Mouse (Mus musculus) left cerebral cortex, adult 18-20 months (tissue): ENCODE data around the gene Gm10974. TPM values are rescaled to one million over a fixed set of nuclear protein-coding genes. Genes with fewer than 3 reads are reported as not detected.
A peak's percentile ranks its signal among the peaks of the same experiment; 100 is the strongest.

Experiments used
- DNase-seq, 2 experiments: peaks; one replicate each; pipeline ENCODE4 v3.0.0; 2021 to 2022; ENCODE audit warnings: low spot score in 2 of 2, mixed read lengths in 1 of 2
- microRNA-seq, 2 experiments: library from miRNA; unstranded; fragments of <30 nt; microRNA quantifications; one replicate each; pipeline ENCODE4 v1.2.0; 2021
- total RNA-seq, 2 experiments: library from RNA; stranded (reverse); gene quantifications; 2 replicates each; pipeline ENCODE4 v1.2.3; 2021

Gene Gm10974
- total RNA-seq, 2 experiments from 2014 or later: not detected

- no peak for DNase-seq
These were observed 39.1 kb downstream of the Gm10974 start for GRCm38 (mm10) chr7:66404802-66405201.

GRCm38 (mm10) chr7:66405541-66405940, 39.8 kb downstream of the Gm10974 start:
- no peak for DNase-seq

- DNase-seq: no peak
These were observed 40.4 kb downstream of the Gm10974 start for GRCm38 (mm10) chr7:66405951-66406721.

- no peak for DNase-seq
These were observed 41.3 kb downstream of the Gm10974 start for GRCm38 (mm10) chr7:66406971-66407370.

- DNase-seq: peak in 1 of 2 experiments; percentile 36
These were observed 43.7 kb downstream of the Gm10974 start for GRCm38 (mm10) chr7:66409433-66409832.

GRCm38 (mm10) chr7:66413093-66413492, 47.4 kb downstream of the Gm10974 start:
- DNase-seq: no peak

- no peak for DNase-seq
These were observed 51.1 kb downstream of the Gm10974 start for GRCm38 (mm10) chr7:66416829-66417228.

GRCm38 (mm10) chr7:66418981-66419380, 53.3 kb downstream of the Gm10974 start:
- no peak for DNase-seq

- DNase-seq: no peak
These were observed 56.2 kb downstream of the Gm10974 start for GRCm38 (mm10) chr7:66421903-66422302.

- DNase-seq: no peak
These were observed 61.3 kb downstream of the Gm10974 start for GRCm38 (mm10) chr7:66427053-66427436.

- peak; percentile 25 to 44 for DNase-seq
These were observed 61.9 kb downstream of the Gm10974 start, which contains the start of gene Aldh1a3 for GRCm38 (mm10) chr7:66427437-66428161. Aldh1a3 (minus strand) TSS chr7:66427517.

GRCm38 (mm10) chr7:66434453-66434935, 68.8 kb downstream of the Gm10974 start:
- DNase-seq: peak; percentile 67 to 82

Small RNA genes within 50 kb of the gene (microRNA-seq; reads per million reads assigned to microRNA genes)
- 0 reads per million in 2 experiments for gene Mir7057

Other genes with a start within 250 kb of the Gm10974 start
- gene Lrrk1, start 22.4 kb downstream of the Gm10974 start, total RNA-seq: 1 to 10 TPM; 4.3 TPM
- 1 to 10 TPM in 1 of 2 experiments, under 1 TPM in 1; 0.88 to 1.0 TPM for gene Aldh1a3, start 61.6 kb downstream of the Gm10974 start, total RNA-seq